ENCODE assay signal across 9 mouse cellular contexts in the genomic region with DNA sequence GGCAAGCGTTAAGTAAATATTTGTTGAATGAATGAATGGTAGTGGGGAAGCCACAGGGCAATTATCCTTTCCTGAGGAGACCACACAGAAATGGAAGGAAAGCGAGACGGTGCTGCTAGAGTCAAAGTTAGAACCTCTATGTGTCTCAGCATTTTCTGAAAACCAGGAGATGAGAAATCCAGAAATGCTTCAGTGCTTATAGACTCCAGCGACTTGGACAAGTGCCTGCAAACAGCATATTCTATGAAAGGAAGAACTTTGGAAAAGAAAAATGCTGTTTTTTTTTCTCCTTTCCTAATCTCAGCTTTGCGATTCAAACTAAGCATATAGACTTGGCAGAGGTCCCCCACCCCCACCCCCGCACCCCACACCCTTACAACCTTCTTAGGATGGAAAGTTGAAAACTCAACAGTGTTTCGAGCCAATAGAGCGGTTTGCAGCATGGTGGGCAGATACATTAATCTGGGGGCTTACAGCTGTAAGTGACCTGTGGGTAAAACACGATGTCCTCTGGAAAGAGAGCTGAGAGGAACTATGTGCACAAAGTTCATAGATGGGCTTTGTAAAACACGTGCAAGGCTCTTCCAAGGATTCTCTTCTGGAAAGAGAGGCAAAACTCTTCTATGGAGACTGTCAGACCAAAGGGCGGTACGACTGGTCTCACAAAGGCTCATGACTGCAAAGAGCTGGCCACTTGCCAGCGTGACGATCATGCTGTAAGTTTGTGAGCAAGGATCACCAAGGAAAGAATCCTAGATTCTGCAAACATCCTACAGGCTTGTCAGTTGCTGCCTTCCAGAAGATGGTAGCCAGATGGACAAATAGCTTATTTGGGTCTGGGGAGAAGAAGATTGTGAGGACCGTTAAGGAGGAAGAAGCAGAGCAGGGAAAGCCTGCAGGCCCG. TPM values are rescaled to one million over a fixed set of nuclear protein-coding genes. Genes with fewer than 3 reads are reported as not detected.
DNase-seq lines count a peak whose midpoint lies in the region; ATAC-seq and TF ChIP-seq lines count a peak whose summit lies in the region.
"Had no signal": no experiment of that assay in that cellular context is flagged by ENCODE, and none has a peak within 500 bp of the region (broad histone marks: within the 10 kb centered on the region; RNA-seq: fewer than 3 reads in every experiment).

No protein-coding gene starts in this region.

- no peak overlapping the region for H3K4me3 ChIP-seq in hindbrain, embryonic 15.5 days
- no peak overlapping the region for H3K4me3 ChIP-seq in hindbrain, embryonic 12.5 days
- H3K4me3 ChIP-seq in lung, postnatal 0 days (ENCODE audit: low read depth, low read length), result no peak overlapping the region
- H3K4me3 ChIP-seq in thymus, adult 2 months (ENCODE audit: control insufficient read depth, insufficient read depth, low read length), result no peak overlapping the region
- H3K4me3 ChIP-seq in neural tube, embryonic 15.5 days (replicated peaks), result no peak overlapping the region
- H3K4me3 ChIP-seq: erythroblast, embryonic 14.5 days had no signal

- no peak for TF ChIP-seq CTCF in lung, postnatal 0 days (IDR thresholded peaks at IDR 0.05)
- no peak for TF ChIP-seq CTCF in thymus, adult 2 months (IDR thresholded peaks at IDR 0.05; ENCODE audit: borderline replicate concordance, control insufficient read depth, extremely low read depth, insufficient read depth, low read length, poor library complexity)

- H3K9ac ChIP-seq in hindbrain, embryonic 15.5 days, result no peak overlapping the region
- no peak overlapping the region for H3K9ac ChIP-seq in hindbrain, embryonic 12.5 days
- 0 out of 2 replicates have a peak overlapping the region, but pooled peaks have one; percentile 16 for H3K9ac ChIP-seq in lung, postnatal 0 days (replicated peaks; ENCODE audit: low read depth)
- no peak overlapping the region for H3K9ac ChIP-seq in neural tube, embryonic 15.5 days (replicated peaks)

- DNase-seq in NIH3T3 (ENCODE audit: low read depth), result peak; percentile 51
- DNase-seq in cerebellum, adult 8-10 months, result peak; percentile 3
- DNase-seq in heart, postnatal 14 days, result peak; percentile 36 to 46
- DNase-seq in lung, postnatal 0 days (ENCODE audit: low spot score), result peak; percentile 53
- no peak for DNase-seq in thymus, adult 2 months

- WGBS in hindbrain, embryonic 15.5 days, result 63% methylated on average over 16 of the region's 16 CpGs
- WGBS in hindbrain, embryonic 12.5 days, result 69% methylated on average over 16 of the region's 16 CpGs
- WGBS in lung, postnatal 0 days, result 42% methylated on average over 16 of the region's 16 CpGs
- WGBS in thymus, adult 2 months, result 73% methylated on average over 16 of the region's 16 CpGs
- WGBS in neural tube, embryonic 15.5 days, result 67% methylated on average over 16 of the region's 16 CpGs

- no peaks in the 10 kb centered on the region for H3K9me3 ChIP-seq in hindbrain, embryonic 15.5 days
- no peaks in the 10 kb centered on the region for H3K9me3 ChIP-seq in hindbrain, embryonic 12.5 days (replicated peaks)
- no peaks in the 10 kb centered on the region for H3K9me3 ChIP-seq in lung, postnatal 0 days (ENCODE audit: low read length)
- no peaks in the 10 kb centered on the region for H3K9me3 ChIP-seq in neural tube, embryonic 15.5 days (replicated peaks)

- ATAC-seq in hindbrain, embryonic 15.5 days (ENCODE audit: low FRiP score, low read depth), result no peak
- ATAC-seq in hindbrain, embryonic 12.5 days (ENCODE audit: low FRiP score), result no peak
- ATAC-seq in lung, postnatal 0 days, result no peak
- no peak for ATAC-seq in neural tube, embryonic 15.5 days (ENCODE audit: low FRiP score)

- no peak for TF ChIP-seq EP300 in lung, postnatal 0 days (IDR thresholded peaks at IDR 0.05)

- no peaks in the 10 kb centered on the region for H3K27me3 ChIP-seq in hindbrain, embryonic 15.5 days
- H3K27me3 ChIP-seq in hindbrain, embryonic 12.5 days, result no peaks in the 10 kb centered on the region
- no peaks in the 10 kb centered on the region for H3K27me3 ChIP-seq in lung, postnatal 0 days (replicated peaks; ENCODE audit: insufficient read depth, low read length)
- no peaks in the 10 kb centered on the region for H3K27me3 ChIP-seq in thymus, adult 2 months (ENCODE audit: control insufficient read depth, insufficient read depth, low read length)
- no peaks in the 10 kb centered on the region for H3K27me3 ChIP-seq in neural tube, embryonic 15.5 days (replicated peaks)

- no peak overlapping the region for H3K27ac ChIP-seq in hindbrain, embryonic 15.5 days (replicated peaks)
- H3K27ac ChIP-seq in hindbrain, embryonic 12.5 days, result no peak overlapping the region
- no peak overlapping the region for H3K27ac ChIP-seq in lung, postnatal 0 days (ENCODE audit: low read length)
- H3K27ac ChIP-seq in thymus, adult 2 months (ENCODE audit: control insufficient read depth, insufficient read depth, low read length), result no peak overlapping the region
- H3K27ac ChIP-seq in neural tube, embryonic 15.5 days (replicated peaks), result no peak overlapping the region

- TF ChIP-seq POLR2A in thymus, adult 2 months (IDR thresholded peaks at IDR 0.05; ENCODE audit: control insufficient read depth, extremely low read depth, insufficient read depth, low read length, poor library complexity), result no peak

- no peaks in the 10 kb centered on the region for H3K36me3 ChIP-seq in hindbrain, embryonic 15.5 days
- no peaks in the 10 kb centered on the region for H3K36me3 ChIP-seq in hindbrain, embryonic 12.5 days
- no peaks in the 10 kb centered on the region for H3K36me3 ChIP-seq in lung, postnatal 0 days (ENCODE audit: insufficient read depth, low read length)
- H3K36me3 ChIP-seq in thymus, adult 2 months (ENCODE audit: control insufficient read depth, insufficient read depth, low read length), result no peaks in the 10 kb centered on the region
- no peaks in the 10 kb centered on the region for H3K36me3 ChIP-seq in neural tube, embryonic 15.5 days

- no peaks in the 10 kb centered on the region for H3K4me1 ChIP-seq in hindbrain, embryonic 15.5 days (replicated peaks)
- peaks cover 3% of the 10 kb centered on the region for H3K4me1 ChIP-seq in hindbrain, embryonic 12.5 days
- H3K4me1 ChIP-seq in lung, postnatal 0 days (ENCODE audit: insufficient read depth, low read depth, low read length), result 0 out of 2 replicates have a peak, but pooled peaks cover 4% of the 10 kb centered on the region
- H3K4me1 ChIP-seq in thymus, adult 2 months (replicated peaks; ENCODE audit: control insufficient read depth, insufficient read depth, low read length), result no peaks in the 10 kb centered on the region
- H3K4me1 ChIP-seq in neural tube, embryonic 15.5 days, result no peaks in the 10 kb centered on the region

- intact Hi-C loops in heart, postnatal 14 days (cut with DNase I), result no loop called here

- peak overlapping the region; percentile 28 for H3K4me2 ChIP-seq in hindbrain, embryonic 15.5 days
- H3K4me2 ChIP-seq in hindbrain, embryonic 12.5 days (replicated peaks), result no peak overlapping the region
- peak overlapping the region; percentile 30 for H3K4me2 ChIP-seq in lung, postnatal 0 days (replicated peaks; ENCODE audit: low read depth, low read length)
- no peak overlapping the region for H3K4me2 ChIP-seq in neural tube, embryonic 15.5 days

RNA-seq across cellular contexts. Expression of gene Sem1, which starts 44.6 kb away (rescaled TPM):
- 138 and 155 TPM in 2 replicates for polyA plus RNA-seq in hindbrain, embryonic 15.5 days (2015; fragmentation: Nextera tagmentation; extraction: Ambion mirVana)
- 190 and 218 TPM in 2 replicates for polyA plus RNA-seq in hindbrain, embryonic 12.5 days (2016; fragmentation: Nextera tagmentation; extraction: Ambion mirVana)
- 10 to 100 TPM; 92.0 to 96.7 TPM for total RNA-seq in heart, postnatal 14 days (2021)
- polyA plus RNA-seq in lung, postnatal 0 days (2015; fragmentation: Nextera tagmentation; extraction: Ambion mirVana), result 248 and 252 TPM in 2 replicates
- 21.7 and 26.5 TPM in 2 replicates for polyA plus RNA-seq in thymus, adult 2 months (2012; rRNA removed)
- 149 and 163 TPM in 2 replicates for polyA plus RNA-seq in neural tube, embryonic 15.5 days (2015; fragmentation: Nextera tagmentation; extraction: Ambion mirVana)

Comparison
In these comparisons a context has a peak if more than half of its experiments do, and no peak if none do; other contexts are left out.
1. H3K4me2 ChIP-seq: peak in hindbrain, embryonic 15.5 days (single experiment) and lung, postnatal 0 days (single experiment); none in hindbrain, embryonic 12.5 days (single experiment) and neural tube, embryonic 15.5 days (single experiment).